Mouse (Mus musculus) kidney, adult 18-20 months (tissue): ENCODE measurements around the gene Slc35d3.

Experiments used
- DNase-seq: peaks from one replicate; pipeline ENCODE4 v3.0.0; 2021

Gene Slc35d3

DNA sequence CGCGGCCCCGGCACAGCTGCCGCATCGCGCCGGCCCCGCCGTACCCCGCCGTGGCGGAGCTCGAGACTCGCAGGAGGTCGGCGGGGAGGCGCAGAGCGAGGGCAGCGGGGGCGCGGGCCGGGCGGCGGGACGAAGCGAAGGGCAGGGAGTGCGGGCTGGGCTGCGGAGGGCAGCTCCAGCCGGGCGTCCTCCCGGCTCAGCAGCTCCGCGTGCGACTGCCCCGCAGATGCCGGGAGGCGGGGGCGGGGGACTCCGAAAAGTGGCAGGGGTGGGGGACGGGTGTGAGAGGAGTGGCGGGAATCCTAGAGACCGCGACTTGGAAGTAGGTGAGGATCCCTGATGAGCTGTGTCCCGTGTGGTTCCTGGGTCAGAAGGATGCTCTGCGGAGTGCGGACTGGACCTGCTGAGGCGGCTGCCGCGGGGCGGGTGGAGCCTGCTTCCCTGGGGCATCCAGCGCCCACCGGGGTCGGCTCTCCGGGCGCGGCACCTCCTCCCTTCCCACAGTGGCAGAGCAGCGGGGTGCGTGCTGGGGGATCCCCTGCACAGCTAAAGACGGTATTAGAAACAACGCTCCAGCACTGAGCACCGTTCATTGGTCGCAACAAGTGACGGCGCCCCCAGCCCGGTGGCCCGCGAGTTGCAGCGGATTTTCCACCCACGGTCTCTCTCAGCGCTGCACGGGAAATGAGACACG, at the start of gene Slc35d3:
Gene Slc35d3, minus strand, starts transcription at position 462 of the 694 bp plus-strand sequence.
- no peak for DNase-seq

DNA sequence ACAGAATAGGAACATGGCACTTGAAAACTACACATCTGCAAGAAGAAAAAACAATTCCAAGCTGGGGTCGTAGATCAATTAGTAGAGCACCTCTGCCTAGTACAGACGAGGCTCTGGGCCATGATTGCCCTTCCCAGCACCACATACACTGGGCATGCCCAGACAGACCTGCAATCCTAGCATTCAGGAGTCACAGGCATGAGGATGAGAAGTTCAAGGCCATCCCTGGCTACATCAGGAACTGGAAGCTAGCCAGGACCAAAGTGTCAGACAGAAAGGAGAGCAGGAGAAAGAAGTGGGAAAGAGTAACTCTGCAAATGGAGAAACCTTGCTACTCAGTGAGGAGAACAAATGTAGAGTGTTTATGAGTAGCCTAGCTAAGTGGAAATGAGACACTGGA, 48.9 kb upstream of the Slc35d3 start:
- DNase-seq = no peak

DNA sequence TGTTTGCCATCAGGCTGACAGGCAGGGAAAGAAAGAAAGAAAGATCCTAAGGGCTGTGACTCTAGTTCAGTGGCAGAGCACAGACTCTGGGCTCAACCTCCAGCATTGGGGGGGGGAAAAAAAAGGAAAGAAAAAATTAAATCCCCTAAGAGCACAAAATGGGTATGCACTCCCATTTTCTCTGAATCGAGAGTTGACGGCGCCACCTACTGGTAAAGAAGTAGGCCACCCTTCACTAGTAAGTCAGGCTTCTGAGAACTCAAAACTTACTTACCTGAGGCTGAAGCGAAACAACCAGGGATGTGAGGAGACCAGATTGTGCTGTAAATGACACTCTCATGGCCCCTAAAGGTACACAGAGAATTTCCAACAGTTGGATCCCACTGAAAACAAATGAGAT, 42.7 kb upstream of the Slc35d3 start:
- peak; percentile 35 for DNase-seq

DNA sequence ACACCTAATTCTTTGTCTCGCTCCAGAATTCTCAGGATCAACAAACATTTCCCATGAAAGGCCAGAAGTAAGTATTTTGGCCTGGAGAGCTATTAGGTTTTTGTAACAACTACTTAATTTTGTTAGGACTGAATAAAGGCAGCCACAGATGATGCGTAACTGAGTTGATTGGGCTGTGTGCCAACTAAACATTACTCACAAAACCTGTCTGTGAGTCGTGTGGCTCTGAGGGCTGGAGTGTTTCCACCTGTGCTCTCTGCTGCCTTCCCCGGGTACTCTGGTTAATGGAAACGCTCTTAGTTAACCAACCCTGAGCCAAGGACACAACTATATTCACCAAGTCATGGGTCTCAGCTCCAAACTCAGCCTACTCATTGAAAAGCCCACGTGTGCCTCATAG, 41.9 kb upstream of the Slc35d3 start:
- DNase-seq = no peak

DNA sequence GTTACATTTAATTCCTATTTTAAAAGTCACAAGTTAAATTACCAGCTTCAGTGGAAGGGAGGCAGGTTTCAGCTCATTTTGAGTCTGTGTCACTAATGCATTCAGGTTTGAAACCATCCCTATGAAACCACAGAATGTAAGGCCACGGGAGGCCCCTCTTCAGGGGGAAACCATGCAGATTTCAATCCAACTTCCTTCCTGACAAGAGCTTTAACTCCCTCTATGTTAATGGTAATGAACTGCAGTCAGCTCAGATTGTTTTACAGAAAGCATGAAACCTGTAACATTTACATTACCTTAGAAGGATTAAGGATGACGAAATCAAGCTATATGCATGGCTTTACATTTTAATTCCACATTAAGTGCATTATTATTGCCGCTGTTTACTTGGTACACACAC, 40.4 kb upstream of the Slc35d3 start:
- no peak for DNase-seq

DNA sequence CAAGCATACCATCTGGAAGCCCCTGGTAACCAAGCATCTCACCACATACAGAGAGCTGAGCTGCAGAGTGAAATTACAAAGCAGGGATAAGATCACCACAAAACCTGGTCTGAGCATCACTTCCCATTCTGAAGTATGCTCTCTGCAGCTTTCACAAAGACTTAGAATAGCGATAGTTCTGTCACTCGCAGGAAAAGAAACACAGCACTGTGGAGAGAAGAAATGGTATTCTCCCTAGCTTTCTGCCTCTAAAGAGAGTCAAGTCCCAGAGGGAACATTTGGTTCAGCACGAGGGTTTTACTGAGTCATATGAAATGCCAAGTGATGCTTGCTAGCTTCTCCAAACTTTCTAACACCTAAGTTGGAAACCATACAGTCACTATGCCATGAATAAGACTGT, 38.6 kb upstream of the Slc35d3 start:
- DNase-seq = no peak

DNA sequence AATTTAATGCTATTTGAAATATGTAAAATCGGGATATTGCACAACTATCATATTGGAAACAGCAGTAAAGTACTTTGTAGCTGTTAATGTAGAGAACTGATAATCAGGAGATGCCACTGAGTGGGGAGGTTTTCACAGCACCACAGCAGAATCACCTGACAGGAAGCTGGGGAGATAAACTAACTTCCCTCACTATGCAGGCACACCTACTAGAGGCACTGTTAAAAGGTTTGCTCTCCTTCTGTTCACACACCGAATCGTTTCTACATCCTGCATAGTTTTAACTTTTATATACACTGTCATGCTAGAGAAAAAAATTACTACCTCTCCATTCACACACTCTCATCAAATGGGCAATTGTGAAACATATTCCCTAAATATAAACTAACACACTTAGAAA, 35.0 kb upstream of the Slc35d3 start:
- DNase-seq = no peak

DNA sequence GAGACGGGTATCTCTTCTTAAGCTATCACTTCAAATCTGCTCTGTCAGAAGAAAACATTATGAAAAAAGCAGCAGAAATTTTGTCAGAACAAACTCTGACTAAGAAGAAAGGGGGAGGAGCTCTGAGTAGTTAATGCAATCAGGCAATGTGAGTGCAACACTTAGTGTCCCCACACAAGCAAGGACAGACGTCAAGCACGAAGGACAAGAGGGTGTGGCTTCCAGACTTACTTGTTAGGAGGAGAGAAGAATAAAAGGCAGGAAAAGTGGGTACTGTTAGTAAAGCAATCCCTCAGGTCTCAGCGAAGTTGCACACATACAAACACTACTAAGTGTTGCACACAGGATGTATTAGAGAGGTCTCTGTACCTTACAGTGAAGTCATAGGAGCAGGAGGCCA, 33.1 kb upstream of the Slc35d3 start:
- no peak for DNase-seq

DNA sequence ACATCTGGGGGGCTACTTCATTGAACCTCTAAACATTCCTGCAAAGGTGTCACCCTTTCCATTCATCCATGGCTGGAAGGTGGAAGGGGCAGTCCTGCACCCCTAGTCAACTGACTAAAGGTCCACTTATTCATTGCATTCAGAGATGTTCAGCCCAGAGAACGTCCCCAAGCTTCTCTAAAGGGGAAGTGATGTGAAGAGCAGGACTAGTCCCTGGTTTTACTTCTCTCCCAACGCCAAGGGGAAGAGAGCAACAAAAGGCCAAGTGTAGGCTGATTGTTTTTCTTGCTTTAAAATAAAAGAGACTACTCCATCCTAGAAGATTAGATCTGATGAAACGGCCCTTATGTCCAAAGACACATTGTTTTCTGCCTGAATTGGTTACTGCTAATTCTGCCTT, 29.2 kb upstream of the Slc35d3 start:
- no peak for DNase-seq

DNA sequence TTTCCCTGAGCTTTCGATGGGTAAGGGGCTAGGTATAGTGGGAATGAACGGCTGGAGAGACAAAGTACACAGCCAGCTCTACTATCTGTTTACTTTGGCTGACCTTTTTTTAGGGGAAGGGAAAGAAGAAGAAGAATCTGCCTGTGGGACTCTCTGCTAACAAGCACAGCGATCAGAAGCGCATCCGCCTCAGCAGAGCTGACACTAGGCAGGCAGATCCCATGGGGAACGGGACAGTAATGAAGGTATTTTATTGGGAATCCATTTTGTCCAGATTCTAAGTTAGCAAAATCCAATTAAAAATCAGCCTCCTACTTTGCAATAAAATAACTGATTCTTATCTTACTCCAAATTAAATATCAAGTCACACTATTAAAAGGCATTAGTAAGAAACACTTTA, 27.9 kb upstream of the Slc35d3 start:
- DNase-seq = no peak

DNA sequence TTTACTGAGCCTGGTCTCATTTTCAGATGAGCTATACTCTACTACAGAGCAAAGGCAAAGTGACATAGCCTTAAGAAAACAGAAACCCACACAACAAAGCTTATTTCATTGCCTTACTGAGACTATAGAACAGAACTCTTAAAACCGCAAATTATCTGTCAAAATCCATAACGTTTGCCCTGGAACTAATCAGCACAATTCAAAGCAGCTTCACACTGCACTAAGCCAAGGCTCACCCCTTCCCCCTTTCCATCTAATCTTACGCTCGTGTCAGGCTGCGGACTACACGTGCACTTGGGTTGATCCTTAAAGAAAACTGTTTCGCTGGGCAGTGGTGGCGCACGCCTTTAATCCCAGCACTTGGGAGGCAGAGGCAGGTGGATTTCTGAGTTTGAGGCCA, 26.4 kb upstream of the Slc35d3 start:
- DNase-seq = no peak

DNA sequence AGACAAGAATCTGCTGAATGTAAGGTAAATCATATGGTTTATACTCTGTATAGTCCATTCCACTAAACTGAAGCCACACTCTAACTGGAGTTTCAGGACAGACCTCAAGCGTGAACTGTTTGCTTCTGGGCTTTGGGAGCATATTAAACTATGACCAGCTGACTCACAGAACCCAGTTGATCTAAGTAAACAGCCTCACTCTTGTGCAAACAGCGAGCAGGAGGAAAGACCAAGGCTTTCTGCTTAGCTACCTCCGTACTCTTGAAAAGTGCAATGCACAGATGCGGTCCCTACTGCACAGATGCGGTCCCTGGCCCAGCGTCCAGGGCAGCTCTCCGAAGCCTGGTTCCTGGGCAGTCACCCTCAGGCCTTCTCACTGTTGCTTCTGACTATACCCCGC, 26.0 kb upstream of the Slc35d3 start:
- no peak for DNase-seq

DNA sequence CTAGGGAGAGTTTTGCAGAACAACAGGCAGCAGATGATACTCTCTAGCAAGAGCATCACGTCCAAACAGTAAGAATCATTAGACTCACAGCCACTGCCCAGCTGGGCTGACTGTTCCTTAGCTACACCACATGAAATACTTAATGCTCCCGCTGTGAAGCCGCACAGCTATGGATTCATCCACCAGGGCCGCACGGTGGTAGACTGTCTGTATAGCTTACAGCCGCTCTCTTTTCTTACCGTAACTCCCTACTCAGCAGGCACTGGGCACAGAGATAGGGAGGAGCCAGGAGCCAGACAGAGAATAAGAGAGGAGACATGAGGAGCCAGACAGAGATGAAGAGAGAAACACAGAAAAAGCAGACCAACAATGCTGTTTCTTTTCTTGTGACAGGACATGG, 25.4 kb upstream of the Slc35d3 start:
- DNase-seq = no peak

DNA sequence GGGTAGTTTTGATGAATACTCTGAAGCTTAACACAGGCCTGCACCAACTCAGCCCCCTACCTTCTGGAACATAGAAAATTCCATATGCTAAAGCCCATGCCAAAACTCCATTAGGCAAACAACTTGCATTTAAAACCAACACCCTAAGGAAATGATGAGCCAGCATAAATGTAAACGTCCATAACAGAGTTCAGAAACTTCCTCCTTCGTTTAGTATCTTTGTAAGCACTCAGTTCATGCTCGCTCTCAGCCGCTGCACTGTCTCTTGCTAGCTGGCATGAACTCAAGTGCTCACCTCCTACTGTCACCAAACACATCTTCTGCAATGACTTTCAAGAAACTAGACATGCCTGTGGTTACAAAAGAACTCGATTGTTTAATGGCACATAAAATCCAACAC, 24.1 kb upstream of the Slc35d3 start:
- DNase-seq = no peak

DNA sequence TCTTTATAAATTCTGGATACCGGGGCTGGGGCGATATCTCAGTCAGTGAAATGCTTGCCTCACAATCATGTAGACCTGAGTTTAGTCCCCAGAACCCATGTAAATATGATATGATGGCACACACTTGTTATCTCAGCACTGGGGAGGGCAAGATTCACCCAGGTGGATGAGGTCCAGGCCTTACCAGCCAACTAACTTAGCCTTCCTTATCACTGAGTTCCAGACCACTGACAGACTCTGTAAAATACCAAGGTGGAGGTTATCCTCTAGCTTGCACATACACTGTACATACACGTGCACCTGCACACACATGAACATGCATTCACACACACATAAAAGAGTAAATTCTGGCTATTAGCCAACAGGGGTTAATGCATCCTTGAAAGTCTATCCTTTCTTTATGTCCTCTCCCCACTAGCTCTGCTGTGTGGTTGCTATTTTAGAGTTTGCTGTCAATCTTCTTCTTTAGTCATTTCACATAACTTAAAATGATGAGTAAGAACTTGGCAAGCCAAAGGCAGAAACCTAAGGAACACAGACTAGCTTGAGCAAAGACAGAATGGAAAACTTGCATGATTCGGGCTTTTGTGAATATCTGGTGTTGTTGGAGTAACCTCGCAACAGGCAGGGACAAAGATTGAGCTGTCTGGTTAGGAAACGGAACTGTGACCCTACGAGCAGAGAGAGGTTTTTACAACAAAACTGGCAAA, 4.5 kb upstream of the Slc35d3 start:
- DNase-seq = no peak

DNA sequence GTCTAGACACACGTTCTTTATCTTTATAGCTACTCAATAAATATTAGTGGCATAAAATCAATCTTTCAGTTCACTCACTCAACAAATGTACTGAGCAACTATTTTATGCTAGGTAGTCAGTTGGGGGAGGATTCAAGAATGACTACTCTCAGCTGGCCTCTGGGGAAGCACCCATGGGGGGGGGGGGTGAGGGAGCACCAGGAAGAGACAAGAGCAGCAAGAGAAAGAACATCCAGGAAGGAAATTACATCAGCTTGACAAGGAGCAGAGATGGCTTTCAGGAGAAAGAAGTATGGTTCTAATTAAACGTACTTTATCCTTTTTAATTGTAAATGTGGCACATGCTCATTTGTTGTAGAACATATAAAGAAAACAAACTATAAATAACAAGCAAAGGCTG, 2.4 kb upstream of the Slc35d3 start:
- no peak for DNase-seq

DNA sequence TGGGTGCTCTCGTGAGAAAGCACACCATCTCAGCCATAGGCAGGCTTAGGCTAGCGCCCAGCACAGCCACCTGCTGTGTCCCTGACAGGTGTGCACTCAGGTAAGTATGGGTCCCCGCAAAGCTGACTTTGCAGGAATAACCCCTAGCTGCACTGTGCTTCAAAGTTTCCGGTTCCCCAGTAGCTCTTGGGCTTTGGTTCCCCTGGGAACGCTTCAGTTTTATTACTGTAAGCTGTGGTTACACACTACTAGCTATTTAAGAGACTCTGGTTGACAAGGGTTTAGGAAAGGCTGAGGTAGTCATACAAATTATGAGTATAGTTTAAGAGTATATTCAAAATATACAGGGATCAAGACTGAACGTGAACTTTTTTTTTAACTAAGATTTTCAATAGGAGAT, 1.5 kb upstream of the Slc35d3 start:
- DNase-seq = no peak

DNA sequence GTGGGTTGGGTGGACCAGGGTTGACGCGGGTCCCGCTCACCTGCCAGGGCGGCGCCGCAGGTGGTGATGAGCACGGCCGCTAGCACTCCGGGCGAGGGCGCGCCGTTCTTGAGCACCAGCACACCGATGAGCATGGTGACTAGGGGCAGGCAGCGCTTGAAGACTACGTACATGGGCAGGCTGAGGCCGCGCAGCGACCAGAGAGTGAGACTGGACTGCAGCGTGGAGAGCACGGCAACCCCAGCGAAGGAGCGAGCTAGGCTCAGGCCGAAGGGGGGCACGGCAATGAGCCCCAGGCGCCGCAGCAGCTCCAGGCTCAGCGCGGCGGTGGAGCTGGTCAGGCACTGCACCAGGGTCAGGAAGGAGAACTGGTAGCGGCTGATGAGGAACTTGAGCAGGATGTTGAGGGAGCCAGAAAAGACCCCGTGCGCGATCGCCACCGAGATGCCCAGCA, 688 bp downstream of the Slc35d3 start:
- DNase-seq = peak; percentile 13

DNA sequence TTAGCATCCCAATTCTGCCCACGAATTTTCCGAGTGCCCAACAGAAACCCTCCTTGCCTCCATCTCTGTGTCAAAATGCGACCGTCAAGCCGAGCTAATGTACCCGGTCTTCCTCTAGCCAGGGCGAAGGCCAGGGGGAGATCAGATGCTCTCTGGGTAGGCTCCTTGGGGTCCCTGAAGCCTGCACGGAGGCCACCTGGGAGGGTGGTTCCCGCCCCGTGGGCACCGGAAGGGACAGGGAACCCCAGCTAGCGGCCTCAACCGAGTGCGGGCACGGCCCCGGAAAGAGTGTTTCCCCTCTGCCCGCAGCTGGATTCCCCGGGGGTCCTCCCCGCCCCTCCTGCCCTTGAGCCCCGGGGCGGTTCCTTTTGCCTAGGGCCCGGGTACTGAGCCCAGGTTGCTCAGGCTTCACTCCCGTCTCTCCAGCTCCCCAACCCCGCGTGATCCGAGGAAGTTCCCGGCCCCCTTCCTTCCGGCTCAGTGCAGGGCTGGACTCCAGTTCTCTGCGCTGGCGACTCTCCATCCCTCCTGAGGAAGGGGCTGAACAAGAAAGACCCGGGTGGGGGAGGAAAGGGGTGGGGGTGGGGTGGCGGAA, 1.4 kb downstream of the Slc35d3 start:
- no peak for DNase-seq

DNA sequence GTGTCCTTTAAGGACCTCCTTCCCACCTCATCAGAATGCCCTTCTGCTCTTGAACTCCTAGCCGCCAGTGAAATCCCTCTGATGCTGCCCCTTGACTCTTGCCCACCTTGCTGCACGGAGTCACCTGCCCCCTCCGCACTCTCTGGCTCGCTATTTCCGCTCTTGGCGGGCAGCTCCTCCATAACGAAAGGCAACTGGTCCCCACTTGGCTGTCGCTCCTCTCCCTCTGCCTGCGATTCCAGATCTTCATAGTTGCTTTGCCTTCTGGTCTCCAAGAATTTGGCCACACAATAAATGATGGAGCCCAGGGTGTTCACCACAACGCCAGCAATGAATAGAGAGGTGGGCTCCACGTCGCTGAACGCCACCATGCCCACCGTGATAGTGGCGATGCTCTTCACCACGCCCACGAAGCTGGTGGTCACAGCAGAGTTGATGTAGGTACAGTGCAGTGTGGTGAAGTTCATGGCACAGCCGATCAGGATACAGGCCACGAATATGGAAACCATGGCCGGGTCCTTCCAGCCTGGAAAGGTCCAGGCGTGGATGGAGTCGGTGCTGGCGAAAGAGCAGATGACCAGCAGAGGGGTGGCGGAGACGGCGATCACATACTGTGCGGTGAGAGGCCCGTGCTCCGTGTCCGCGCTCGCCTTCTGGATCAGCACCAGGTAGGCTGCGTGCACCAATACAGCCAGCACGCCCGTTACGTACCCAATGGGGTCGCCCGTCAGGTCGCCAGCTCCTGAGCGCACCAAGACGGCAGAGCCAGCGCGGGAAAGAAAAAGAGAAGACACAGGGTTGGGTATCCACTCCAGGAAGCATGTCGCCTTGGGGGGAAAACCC, 2.1 kb downstream of the Slc35d3 start:
- DNase-seq = no peak

DNA sequence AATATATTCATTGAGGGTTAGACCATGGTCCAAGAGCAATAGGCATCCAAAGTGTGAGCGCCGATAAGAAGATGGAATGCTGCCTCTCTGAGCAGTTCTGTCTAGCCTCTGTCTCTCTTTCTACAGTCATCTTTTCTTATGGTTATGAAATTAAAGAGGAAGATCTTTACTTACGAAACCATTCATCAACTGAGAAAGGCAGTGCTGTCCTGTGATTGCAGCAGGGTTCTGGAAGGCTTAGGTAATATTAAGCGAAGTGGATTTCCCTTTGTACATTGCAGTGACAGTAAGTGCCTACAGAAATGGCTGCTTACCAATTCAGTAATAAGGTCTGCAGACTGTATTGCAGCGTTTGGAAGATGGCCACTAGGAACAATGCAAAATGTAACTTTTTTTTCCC, 11.4 kb downstream of the Slc35d3 start:
- DNase-seq = no peak

DNA sequence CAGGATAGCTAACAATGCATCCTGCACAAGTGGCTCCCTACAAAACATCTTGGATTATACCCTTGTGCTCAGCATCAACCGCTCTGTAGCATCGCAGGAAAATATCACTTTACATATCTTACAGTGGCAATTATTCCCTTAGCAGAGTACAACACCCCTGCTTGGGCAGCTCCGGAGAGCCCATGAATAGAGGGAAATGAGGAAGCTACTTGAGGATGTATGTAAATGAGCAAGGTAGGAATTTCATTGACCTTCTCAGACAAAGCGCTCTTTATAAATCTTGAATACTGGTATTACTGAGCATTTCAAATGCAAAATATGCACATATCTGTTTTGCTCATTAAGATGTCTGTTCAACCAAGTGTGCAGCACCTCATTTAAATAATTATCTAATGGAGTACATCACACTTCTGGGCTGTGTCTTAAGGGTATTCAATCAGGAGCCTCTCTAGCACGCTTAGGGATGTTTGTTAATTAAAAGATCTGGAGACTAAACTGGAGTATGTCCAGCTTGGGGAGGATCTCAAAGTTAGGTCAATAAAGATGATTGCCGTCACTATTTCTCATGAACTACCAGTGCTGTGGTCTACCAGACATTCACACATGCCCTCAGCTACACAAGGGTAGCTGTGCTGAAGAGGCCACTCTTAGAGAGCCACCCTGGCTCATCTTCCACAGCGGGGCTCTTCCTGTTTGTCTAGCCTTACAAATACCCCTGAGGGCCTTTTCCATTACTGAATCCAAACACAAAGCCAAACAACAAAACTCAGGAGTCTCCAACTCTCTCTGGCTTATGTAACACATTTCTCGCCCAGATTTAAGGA, 15.2 kb downstream of the Slc35d3 start:
- no peak for DNase-seq

DNA sequence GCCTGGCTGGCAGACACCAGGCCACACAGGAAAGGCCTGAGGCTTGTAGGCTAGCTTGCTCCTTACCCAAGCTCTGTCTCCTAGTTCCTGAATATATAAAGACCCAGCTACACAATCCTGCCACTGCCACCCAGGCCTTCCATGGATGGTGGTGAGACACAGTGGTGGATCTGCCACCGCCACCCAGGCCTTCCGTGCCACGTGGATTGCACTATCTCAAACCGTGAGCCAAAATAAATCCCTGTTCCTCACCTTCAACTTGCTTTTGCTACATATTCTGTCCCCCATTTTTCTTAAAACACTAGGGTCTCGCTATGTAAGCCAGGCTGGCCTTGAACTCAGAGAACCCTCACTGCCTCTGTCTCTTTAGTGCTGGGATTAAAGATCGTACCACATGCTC, 17.0 kb downstream of the Slc35d3 start:
- DNase-seq = no peak
